Mouse (Mus musculus): ENCODE measurements around the gene Ift81. TPM values are rescaled to one million over a fixed set of nuclear protein-coding genes. Genes with fewer than 3 reads are reported as not detected.

Gene Ift81
- total RNA-seq, 2 experiments from 2014 or later = 1.8 to 2.7 TPM

DNA sequence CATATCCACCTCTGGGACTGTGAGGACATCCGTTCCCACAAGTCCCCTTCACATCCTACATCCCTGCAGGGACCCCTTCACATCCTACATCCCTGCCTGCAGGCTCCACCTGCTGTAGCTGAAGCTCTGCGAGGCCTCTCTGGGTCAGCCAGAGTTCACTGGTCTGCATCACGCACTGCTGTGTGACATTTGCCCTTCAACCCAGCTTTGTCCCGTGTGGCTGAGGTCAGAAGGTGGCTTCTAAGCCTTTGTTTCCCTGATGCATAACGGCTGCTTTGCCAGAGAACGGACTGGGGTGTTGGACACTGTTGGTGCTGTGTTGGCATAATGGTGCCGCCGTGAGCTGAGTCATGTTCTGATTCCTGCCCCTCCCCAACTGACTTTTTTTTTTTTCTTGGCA lies 96.1 kb downstream of the Ift81 start:
- ATAC-seq (replicated peaks; ENCODE audit: poor library complexity) = no peak

- ATAC-seq (replicated peaks; ENCODE audit: poor library complexity) = no peak
These were observed 97.4 kb downstream of the Ift81 start for GRCm38 (mm10) chr5:122516901-122517300.

GRCm38 (mm10) chr5:122516029-122516730 lies 98.1 kb downstream of the Ift81 start:
- ATAC-seq (replicated peaks; ENCODE audit: poor library complexity) = no peak

DNA sequence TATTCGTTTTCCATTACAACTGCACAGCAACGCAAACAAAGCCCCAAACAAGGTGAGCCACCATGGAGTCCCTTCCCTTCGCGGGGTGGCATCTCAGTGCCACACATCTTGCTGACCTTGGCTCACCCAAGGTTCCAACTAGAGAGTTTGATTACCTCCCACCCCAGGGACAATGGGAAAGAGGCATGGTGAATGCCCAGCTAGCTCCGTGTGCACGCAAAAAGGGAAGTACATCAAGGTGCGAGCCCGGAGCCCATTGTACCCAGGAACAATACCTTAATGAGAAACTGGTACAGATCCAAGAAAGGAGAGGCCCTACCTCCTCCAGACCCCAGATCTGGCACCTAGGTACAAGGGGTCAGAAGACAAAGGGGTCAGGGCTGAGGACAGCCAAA lies 100.2 kb downstream of the Ift81 start:
- ATAC-seq (replicated peaks; ENCODE audit: poor library complexity) = peak; percentile 42; the same call in 1 of the 2 replicates

- ATAC-seq (replicated peaks; ENCODE audit: poor library complexity) = no peak
These were observed 100.7 kb downstream of the Ift81 start for GRCm38 (mm10) chr5:122513421-122514126.

DNA sequence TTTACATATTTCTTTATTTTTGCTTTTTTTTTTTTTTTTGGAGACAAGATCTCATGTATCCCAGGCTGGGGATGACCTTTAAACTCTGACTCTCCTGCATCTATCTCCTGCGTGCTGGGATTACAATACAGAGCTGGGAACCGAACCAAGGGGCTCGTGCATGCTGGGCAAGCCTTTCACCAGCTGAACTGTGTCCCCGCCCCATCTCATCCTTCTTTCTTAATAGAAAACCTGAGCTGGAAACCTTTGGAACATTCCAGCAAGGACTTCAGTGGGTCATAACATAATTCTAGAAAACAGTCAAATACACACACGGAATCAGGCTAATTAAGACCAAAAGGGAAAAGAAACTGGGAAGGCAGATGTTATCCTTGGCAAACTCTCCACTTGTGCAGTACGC lies 102.3 kb downstream of the Ift81 start:
- no peak for ATAC-seq (replicated peaks; ENCODE audit: poor library complexity)

DNA sequence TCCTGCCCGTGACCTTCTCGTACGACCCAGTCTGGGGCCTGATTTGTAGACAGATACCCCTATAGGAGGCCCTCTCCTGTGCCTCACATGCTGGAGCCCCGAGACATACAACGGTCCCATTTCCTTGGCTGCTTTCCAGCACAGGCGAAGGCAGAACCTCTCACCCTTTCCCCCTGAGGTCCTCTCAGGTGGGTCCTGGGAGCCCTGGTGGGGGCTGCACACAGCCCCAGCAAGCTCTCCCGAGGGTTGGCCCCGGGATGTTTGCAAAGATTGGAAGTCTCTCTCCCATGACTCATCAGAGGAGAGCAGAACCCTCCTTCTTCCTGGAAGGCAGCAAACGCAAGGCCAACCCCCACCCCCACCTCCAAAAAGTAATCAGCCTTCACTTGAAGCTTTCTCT lies 102.9 kb downstream of the Ift81 start:
- ATAC-seq (replicated peaks; ENCODE audit: poor library complexity) = no peak

GRCm38 (mm10) chr5:122510651-122511157 lies 103.6 kb downstream of the Ift81 start:
- ATAC-seq (replicated peaks; ENCODE audit: poor library complexity) = no peak

GRCm38 (mm10) chr5:122509608-122510007 lies 104.7 kb downstream of the Ift81 start:
- no peak for ATAC-seq (replicated peaks; ENCODE audit: poor library complexity)

DNA sequence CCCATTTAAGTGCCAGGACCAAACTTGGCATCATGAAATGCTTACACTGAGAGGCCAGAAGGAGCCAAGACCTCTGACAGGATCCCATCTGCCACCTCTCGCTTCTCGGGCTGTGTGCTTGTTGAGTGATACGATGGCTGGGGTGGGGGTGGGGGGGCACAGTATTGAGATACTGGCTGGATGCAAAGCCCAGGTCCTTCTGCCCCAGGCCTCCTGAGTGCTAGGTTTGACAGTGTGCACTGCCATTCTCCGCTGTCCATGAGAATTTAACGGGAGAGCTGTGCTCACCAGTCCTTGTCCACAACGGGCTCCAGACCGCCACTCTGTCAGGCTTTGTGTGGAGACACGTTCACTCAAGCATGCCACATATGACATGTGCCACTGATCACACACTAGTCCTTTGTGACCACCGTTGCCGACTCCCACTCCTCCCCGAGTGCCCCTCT lies 105.4 kb downstream of the Ift81 start:
- no peak for ATAC-seq (replicated peaks; ENCODE audit: poor library complexity)

- no peak for ATAC-seq (replicated peaks; ENCODE audit: poor library complexity)
These were observed 106.9 kb downstream of the Ift81 start for GRCm38 (mm10) chr5:122507396-122507795.

DNA sequence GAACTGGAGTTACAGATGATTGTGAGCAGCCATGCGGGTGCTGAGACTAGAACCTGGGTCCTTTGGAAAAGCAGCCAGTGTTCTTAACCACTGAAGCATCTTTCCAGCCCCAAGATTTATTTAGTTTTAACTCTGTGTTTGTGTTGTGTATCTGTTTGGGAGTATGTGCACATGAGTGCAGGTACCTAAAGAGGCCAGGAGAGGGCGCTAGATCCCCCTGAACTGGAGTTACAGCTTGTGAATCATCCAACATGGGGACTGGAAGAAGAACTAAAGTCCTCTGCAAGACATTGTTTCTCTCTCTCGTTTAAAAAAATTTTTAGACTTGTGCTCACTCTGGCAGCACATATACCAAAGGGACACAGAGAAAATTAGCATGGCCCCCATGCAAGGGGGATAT lies 107.9 kb downstream of the Ift81 start:
- ATAC-seq (replicated peaks; ENCODE audit: poor library complexity) = no peak

DNA sequence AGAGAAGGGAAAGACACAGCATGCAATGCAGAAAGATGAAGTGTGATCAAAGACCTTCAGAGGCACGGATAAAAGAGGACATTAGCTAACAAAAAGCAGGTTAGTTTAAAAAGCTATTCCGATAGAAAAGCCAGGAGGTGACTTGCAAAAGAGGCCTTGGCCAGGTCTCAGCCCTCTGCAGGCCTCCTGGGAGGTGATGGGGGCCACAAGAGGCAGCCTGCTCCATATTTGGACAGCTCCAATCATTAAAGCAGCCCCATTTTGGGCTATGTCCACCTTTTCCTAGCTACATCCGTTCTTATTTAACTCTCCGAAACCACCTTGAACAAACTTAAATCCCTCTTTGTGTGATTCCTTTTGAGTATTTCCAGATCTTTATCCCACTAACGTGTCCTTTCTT lies 108.8 kb downstream of the Ift81 start:
- ATAC-seq (replicated peaks; ENCODE audit: poor library complexity) = no peak

GRCm38 (mm10) chr5:122503760-122504119 lies 110.6 kb downstream of the Ift81 start:
- ATAC-seq (replicated peaks; ENCODE audit: poor library complexity) = no peak

DNA sequence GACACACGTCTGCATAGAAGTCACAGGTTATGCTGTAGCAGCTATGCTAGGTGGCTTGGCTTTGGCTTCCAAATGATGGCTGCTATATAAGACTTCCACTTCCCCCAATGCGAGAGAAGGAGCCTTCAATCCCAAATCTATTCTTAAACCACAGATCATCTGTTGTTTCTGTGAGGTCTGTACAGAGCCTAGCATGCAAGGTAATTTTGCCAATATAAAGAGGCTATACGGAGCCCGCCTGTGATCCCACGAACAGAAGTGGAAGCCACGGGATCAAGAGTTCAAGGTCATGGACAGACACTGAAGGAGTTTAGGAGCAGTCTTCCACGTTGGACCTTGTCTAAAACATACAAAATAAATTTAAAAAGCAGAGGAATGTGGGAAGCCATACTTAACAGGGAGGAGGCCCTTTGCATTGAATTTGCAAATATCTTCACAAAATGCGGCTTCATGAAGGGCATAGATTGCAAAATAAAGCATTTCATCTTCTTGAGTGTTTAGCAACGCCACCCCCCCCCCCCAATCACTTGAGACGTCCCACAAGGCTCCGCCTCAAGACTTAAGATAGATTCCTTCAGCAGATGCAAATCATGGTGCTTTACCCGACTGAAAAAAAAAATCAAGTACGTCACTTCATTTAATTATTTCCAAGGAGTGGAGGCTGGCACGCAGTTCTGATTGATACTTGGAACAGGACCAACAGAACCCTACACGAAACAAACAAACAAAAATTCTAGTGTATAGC lies 111.1 kb downstream of the Ift81 start:
- no peak for ATAC-seq (replicated peaks; ENCODE audit: poor library complexity)

DNA sequence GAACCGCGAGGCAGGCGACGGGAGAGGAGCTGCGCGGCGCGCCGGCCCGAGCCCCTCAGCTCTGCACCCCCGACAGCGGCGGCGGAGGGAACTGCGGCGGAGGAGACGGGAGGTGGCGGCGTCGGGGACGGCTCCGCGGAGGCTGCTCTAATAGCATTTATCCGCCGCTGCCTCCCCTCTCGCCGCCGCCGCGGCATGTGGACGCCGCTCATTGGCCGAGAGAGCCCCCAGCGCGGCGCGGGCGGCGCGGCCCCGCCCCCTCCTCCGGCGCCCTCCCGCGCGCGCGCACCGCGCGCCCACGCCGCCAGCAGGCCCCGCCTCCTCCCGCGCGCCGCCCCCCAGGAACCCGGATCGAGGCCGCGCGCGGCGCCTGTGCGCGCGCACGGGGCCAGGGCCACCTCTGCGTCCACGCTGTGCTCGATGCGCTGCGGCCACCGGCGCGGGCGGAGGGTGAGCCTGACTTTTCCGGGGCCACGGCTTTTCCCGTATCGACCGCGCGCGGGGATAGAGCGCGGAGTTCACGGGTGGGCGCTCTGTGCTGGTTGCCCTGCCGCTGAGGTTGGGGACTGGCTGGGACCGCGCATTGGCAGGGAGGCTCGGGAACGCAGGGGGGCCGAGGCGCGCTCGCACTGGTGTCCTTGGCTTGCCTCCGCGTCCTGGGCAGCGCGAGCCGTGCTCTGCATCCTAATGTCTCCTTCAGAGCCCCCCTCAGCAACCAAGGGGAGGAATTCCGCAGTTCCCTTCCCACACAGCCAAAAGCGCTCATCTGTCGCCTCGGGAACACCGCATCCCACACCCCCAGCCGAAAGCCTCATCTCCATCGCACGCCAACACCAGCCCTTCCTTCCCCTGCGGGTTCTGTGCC lies 112.0 kb downstream of the Ift81 start, which contains the start of gene Atp2a2:
Atp2a2 (minus strand) TSS at position 149 of the 865 bp plus-strand sequence.
- ATAC-seq (replicated peaks; ENCODE audit: poor library complexity) = peak; percentile 90

GRCm38 (mm10) chr5:122501101-122502076 lies 112.9 kb downstream of the Ift81 start:
- peak; percentile 12 for ATAC-seq (replicated peaks; ENCODE audit: poor library complexity)

DNA sequence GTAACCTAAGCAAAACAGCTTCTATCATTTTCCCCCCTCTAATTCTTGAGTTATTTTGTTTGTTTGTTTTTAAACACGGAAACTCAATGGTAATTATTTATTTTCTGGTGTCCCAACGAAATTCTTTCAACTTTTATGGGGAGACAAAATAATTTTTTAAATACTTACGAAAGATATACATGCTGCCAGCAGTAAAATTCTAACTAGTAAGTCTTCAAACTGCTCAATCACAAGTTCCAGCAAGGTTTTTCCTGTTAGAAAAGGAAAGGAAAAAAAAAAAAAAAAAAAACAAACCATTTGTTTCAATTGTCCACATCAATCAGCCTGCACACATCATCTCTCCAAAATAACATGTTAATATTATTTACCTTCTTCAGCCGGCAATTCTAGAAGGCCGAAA lies 113.8 kb downstream of the Ift81 start:
- no peak for ATAC-seq (replicated peaks; ENCODE audit: poor library complexity)
